Mouse (Mus musculus) lung, embryonic 16.5 days (tissue): Measurements from ENCODE around the gene Olfr1447. TPM values are rescaled to one million over a fixed set of nuclear protein-coding genes. Genes with fewer than 3 reads are reported as not detected.

Experiments used
- ATAC-seq: fragments of 200-750 bp; cut with Nextera tagmentation; 2 replicates; pipeline ENCODE4 v1.8.0; 2017; ENCODE audit warnings: low read depth, mild to moderate bottlenecking, moderate library complexity
- H3K27ac ChIP-seq: fragments of 300-500 bp; sonication (generic); 2 replicates; pipeline ENCODE4 v1.5.1; 2014; ENCODE audit warnings: mild to moderate bottlenecking, control low read depth, low read length
- H3K27me3 ChIP-seq: fragments of 300-500 bp; sonication (generic); 2 replicates; pipeline ENCODE4 v1.6.1; 2014; ENCODE audit warnings: low read depth, low read length, mixed read lengths; ENCODE audit not compliant: control insufficient read depth, insufficient read depth
- H3K36me3 ChIP-seq: fragments of 300-500 bp; sonication (generic); 2 replicates; pipeline ENCODE4 v1.6.1; 2014; ENCODE audit warnings: low read length; ENCODE audit not compliant: control insufficient read depth, insufficient read depth
- H3K4me1 ChIP-seq: fragments of 300-500 bp; sonication (generic); replicated peaks from 2 replicates; pipeline ENCODE4 v1.6.1; 2014; ENCODE audit warnings: low read length, mixed read lengths; ENCODE audit not compliant: control insufficient read depth, insufficient read depth
- H3K4me2 ChIP-seq: fragments of 300-500 bp; sonication (generic); 2 replicates; pipeline ENCODE4 v1.6.1; 2014; ENCODE audit warnings: low read depth, low read length, control low read depth
- H3K4me3 ChIP-seq: fragments of 300-500 bp; sonication (generic); 2 replicates; pipeline ENCODE4 v1.5.1; 2014; ENCODE audit warnings: mild to moderate bottlenecking, low read length, control low read depth
- H3K9ac ChIP-seq: fragments of 300-500 bp; sonication (generic); 2 replicates; pipeline ENCODE4 v1.6.1; 2014; ENCODE audit warnings: low read length, control low read depth
- H3K9me3 ChIP-seq: fragments of 300-500 bp; sonication (generic); 2 replicates; pipeline ENCODE4 v1.6.1; 2016; ENCODE audit warnings: low read length; ENCODE audit not compliant: control insufficient read depth
- WGBS: fragments of 180-500 bp; shearing (Covaris S2); extraction: QIAGEN DNeasy Blood & Tissue Kit; methylation state at CpG from one replicate; pipeline ENCODE4 v1.1.7; 2014; 5-methylcytosine and 5-hydroxymethylcytosine counted together
- polyA plus RNA-seq: library from polyadenylated mRNA; unstranded; fragments of >200 nt; fragmentation: Nextera tagmentation; extraction: Ambion mirVana; gene quantifications from 2 replicates; pipeline ENCODE4 v1.2.1, GENCODE M21; 2015

Gene Olfr1447
- polyA plus RNA-seq = not detected in 2 replicates

- 94% methylated on average over 1 of the region's 1 CpGs for WGBS
- Histone ChIP-seq H3K4me3 (no peak within 1 kb of the TSS), H3K36me3 (no peaks in the 10 kb centered on the region), H3K4me2 (no peak within 1 kb of the TSS), H3K9ac (no peak within 1 kb of the TSS), H3K27ac (no peak within 1 kb of the TSS), H3K9me3 (no peaks in the 10 kb centered on the region), H3K27me3 (no peaks in the 10 kb centered on the region), H3K4me1 (no peaks in the 10 kb centered on the region)
- no peak for ATAC-seq
Measured at GRCm38 (mm10) chr19:12903643-12904042, at the start of gene Olfr1447. Gene Olfr1447 (minus strand): TSS chr19:12903743.

GRCm38 (mm10) chr19:12949958-12950357, 46.4 kb upstream of the Olfr1447 start, which contains the start of gene Olfr1450:
Gene Olfr1450 (plus strand): TSS chr19:12950258.
- H3K9ac ChIP-seq = no peak within 1 kb of the TSS
- no peaks in the 10 kb centered on the region for H3K27me3 ChIP-seq
- no peak within 1 kb of the TSS for H3K4me3 ChIP-seq
- no peaks in the 10 kb centered on the region for H3K36me3 ChIP-seq
- no peak within 1 kb of the TSS for H3K4me2 ChIP-seq
- no peak within 1 kb of the TSS for H3K27ac ChIP-seq
- 85% methylated on average over 1 of the region's 1 CpGs for WGBS
- H3K4me1 ChIP-seq = no peaks in the 10 kb centered on the region
- no peak for ATAC-seq
- no peaks in the 10 kb centered on the region for H3K9me3 ChIP-seq

- H3K4me1 ChIP-seq = no peaks in the 10 kb centered on the region
- H3K27me3 ChIP-seq = no peaks in the 10 kb centered on the region
- H3K4me3 ChIP-seq = no peak within 1 kb of the TSS
- H3K4me2 ChIP-seq = no peak within 1 kb of the TSS
- no peak within 1 kb of the TSS for H3K9ac ChIP-seq
- no peak within 1 kb of the TSS for H3K27ac ChIP-seq
- H3K9me3 ChIP-seq = no peaks in the 10 kb centered on the region
- ATAC-seq = no peak
- H3K36me3 ChIP-seq = no peaks in the 10 kb centered on the region
Measured at GRCm38 (mm10) chr19:12930540-12930939, 27.0 kb upstream of the Olfr1447 start, which contains the start of gene Olfr1449. Gene Olfr1449 (plus strand): TSS chr19:12930840.

DNA sequence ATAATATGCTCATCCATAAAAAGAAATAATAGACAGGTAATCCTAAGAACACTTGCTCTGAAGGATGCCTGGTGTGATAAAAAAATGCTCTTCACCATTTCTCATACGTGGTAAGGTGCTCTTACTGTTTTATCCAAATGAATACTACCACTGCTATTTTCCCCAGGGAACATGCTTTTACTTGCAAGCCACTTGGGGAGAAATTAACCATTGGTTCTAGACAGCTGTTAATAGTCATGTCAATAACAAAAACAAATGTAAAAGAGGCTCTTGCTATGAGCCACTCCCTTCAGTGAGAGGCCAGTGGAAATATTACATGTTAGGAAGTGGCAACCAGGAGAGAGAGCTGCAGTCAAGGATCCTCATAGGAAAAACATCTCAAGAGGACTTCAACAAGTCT, 20.8 kb upstream of the Olfr1447 start, which contains the start of gene Olfr1448:
TSS of gene Olfr1448 (minus strand) at position 101 of the 400 bp plus-strand sequence.
- no peak for ATAC-seq
- Histone ChIP-seq H3K4me2 (no peak within 1 kb of the TSS), H3K36me3 (no peaks in the 10 kb centered on the region), H3K27ac (no peak within 1 kb of the TSS), H3K9me3 (no peaks in the 10 kb centered on the region), H3K4me1 (no peaks in the 10 kb centered on the region), H3K27me3 (no peaks in the 10 kb centered on the region), H3K4me3 (no peak within 1 kb of the TSS), H3K9ac (no peak within 1 kb of the TSS)
- 63% methylated on average over 1 of the region's 1 CpGs for WGBS

- ATAC-seq = no peak
- Histone ChIP-seq H3K36me3 (no peaks in the 10 kb centered on the region), H3K4me2 (no peak within 1 kb of the TSS), H3K4me3 (no peak within 1 kb of the TSS), H3K9me3 (no peaks in the 10 kb centered on the region), H3K27me3 (no peaks in the 10 kb centered on the region), H3K27ac (no peak within 1 kb of the TSS), H3K9ac (no peak within 1 kb of the TSS), H3K4me1 (no peaks in the 10 kb centered on the region)
- 65% methylated on average over 1 of the region's 1 CpGs for WGBS
Measured at GRCm38 (mm10) chr19:12893424-12893823, 10.1 kb downstream of the Olfr1447 start, which contains the start of gene Olfr1446. Gene Olfr1446 (minus strand): TSS chr19:12893524.

DNA sequence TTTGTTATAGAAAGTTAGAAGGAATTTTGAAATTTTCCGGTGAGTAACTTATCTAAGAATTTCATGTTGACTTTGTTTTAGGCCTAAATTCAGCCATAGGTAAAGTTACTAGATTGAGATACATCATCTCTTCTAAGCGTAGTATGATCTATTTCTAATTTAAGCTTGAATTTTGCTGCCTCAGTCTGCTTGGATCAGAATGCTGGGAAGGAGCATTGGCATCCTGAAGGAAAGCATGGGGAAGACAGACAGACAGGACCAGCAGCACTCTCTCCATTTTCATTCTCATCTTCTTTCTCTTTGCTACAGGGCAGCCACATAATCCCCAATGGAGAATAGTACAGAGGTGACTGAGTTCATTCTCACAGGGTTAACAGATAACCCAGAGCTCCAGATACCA, 20.0 kb downstream of the Olfr1447 start, which contains the start of gene Olfr1445:
TSS of gene Olfr1445 (plus strand) at position 301 of the 400 bp plus-strand sequence.
- WGBS = 79% methylated on average over 2 of the region's 2 CpGs
- Histone ChIP-seq H3K4me3 (no peak within 1 kb of the TSS), H3K27me3 (no peaks in the 10 kb centered on the region), H3K4me2 (no peak within 1 kb of the TSS), H3K4me1 (no peaks in the 10 kb centered on the region), H3K27ac (no peak within 1 kb of the TSS), H3K9ac (no peak within 1 kb of the TSS), H3K36me3 (no peaks in the 10 kb centered on the region), H3K9me3 (no peaks in the 10 kb centered on the region)
- no peak for ATAC-seq

- no peaks in the 10 kb centered on the region for H3K36me3 ChIP-seq
- H3K27ac ChIP-seq = no peak within 1 kb of the TSS
- no peaks in the 10 kb centered on the region for H3K27me3 ChIP-seq
- H3K9me3 ChIP-seq = no peaks in the 10 kb centered on the region
- WGBS = 56% methylated on average over 1 of the region's 1 CpGs
- no peak within 1 kb of the TSS for H3K4me3 ChIP-seq
- H3K4me2 ChIP-seq = no peak within 1 kb of the TSS
- no peak for ATAC-seq
- no peaks in the 10 kb centered on the region for H3K4me1 ChIP-seq
- H3K9ac ChIP-seq = no peak within 1 kb of the TSS
Measured at GRCm38 (mm10) chr19:12856983-12857382, 46.6 kb downstream of the Olfr1447 start, which contains the start of gene Olfr1444. Gene Olfr1444 (plus strand): TSS chr19:12857283.

Other genes starting within 250 kb of the Olfr1447 start
- gene Olfr1442, start 233.3 kb downstream of the Olfr1447 start, polyA plus RNA-seq = not detected in 2 replicates
- gene Olfr1443, start 225.6 kb downstream of the Olfr1447 start, polyA plus RNA-seq = not detected in 2 replicates
- not detected in 2 replicates for gene Keg1, start 208.0 kb downstream of the Olfr1447 start, polyA plus RNA-seq
- 0.88 and 1.2 TPM in 2 replicates for gene Cntf, start 138.1 kb downstream of the Olfr1447 start, polyA plus RNA-seq
- gene Zfp91, start 107.6 kb downstream of the Olfr1447 start, polyA plus RNA-seq = 10.9 and 11.5 TPM in 2 replicates
- 2.0 and 3.3 TPM in 2 replicates for gene Lpxn, start 107.5 kb downstream of the Olfr1447 start, polyA plus RNA-seq
- not detected in 2 replicates for gene Gm5244, start 57.1 kb downstream of the Olfr1447 start, polyA plus RNA-seq
- gene Olfr1444, start 46.5 kb downstream of the Olfr1447 start, polyA plus RNA-seq = not detected in 2 replicates
- gene Olfr1445, start 19.9 kb downstream of the Olfr1447 start, polyA plus RNA-seq = not detected in 2 replicates
- gene Olfr1446, start 10.2 kb downstream of the Olfr1447 start, polyA plus RNA-seq = not detected in 2 replicates
- gene Olfr1448, start 20.7 kb upstream of the Olfr1447 start, polyA plus RNA-seq = not detected in 2 replicates
- gene Olfr1449, start 27.1 kb upstream of the Olfr1447 start, polyA plus RNA-seq = not detected in 2 replicates
- not detected in 2 replicates for gene Olfr1450, start 46.5 kb upstream of the Olfr1447 start, polyA plus RNA-seq
- not detected in 2 replicates for gene Olfr1451, start 91.3 kb upstream of the Olfr1447 start, polyA plus RNA-seq
- gene Olfr1453, start 124.6 kb upstream of the Olfr1447 start, polyA plus RNA-seq = not detected in 2 replicates
- not detected in 2 replicates for gene Olfr1454, start 156.9 kb upstream of the Olfr1447 start, polyA plus RNA-seq
- not detected in 2 replicates for gene Olfr1457, start 194.1 kb upstream of the Olfr1447 start, polyA plus RNA-seq
- not detected in 2 replicates for gene Olfr1458, start 203.0 kb upstream of the Olfr1447 start, polyA plus RNA-seq
- gene Olfr1459, start 245.8 kb upstream of the Olfr1447 start, polyA plus RNA-seq = not detected in 2 replicates